In the genomic region with DNA sequence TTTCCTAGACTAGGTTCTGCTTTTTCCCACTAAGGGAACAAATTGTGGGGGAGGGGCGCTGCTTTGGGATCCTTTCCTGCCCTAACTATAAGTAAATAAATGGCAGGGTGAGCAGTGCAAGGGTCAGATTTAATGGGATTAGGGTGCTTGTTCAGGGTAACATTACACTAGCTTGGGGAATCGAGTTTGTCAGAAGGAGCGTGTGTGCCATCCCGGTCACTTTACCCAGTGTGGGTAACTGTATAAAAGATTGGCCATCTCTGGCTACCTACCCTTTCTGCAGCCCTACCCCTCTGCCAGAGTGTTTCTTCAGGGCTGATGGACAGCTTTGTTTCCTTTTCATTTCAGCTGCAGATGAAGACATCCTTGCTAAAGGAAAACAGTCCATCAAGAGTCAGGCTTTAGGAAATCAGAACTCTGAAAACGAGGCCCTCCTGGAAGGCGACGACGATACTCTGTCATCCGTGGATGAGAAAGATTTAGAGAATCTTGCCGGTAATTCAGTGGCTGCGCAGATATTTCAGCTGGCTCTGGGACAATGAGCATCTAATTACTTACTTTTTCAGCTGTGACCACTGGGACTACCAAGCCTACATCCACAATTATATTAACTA, we compare ENCODE assay signal across 14 mouse cellular contexts. TPM values are rescaled to one million over a fixed set of nuclear protein-coding genes. Genes with fewer than 3 reads are reported as not detected.
A peak's percentile ranks its signal among the peaks of the same experiment; 100 is the strongest.
DNase-seq lines count a peak whose midpoint lies in the region; ATAC-seq and TF ChIP-seq lines count a peak whose summit lies in the region.
"Had no signal": no experiment of that assay in that cellular context is flagged by ENCODE, and none has a peak within 500 bp of the region (broad histone marks: within the 10 kb centered on the region; RNA-seq: fewer than 3 reads in every experiment).

No protein-coding gene starts in this region.

- no peak for TF ChIP-seq POLR2A in brain, embryonic 14.5 days (IDR thresholded peaks at IDR 0.05; ENCODE audit: borderline replicate concordance, extremely low read depth, insufficient read depth, insufficient read length, poor library complexity, severe bottlenecking)

- peak; percentile 17 for DNase-seq in ES-CJ7 (ENCODE audit: low read depth, low spot score)
- peak; percentile 39 for DNase-seq in brain, embryonic 14.5 days (ENCODE audit: low read depth)
- no peak for DNase-seq in left cerebral cortex, adult 2 months (ENCODE audit: extremely low spot score in 1 of 2, low spot score in 2 of 2)
- DNase-seq in layer of hippocampus, postnatal 36 days, result no peak
- no peak for DNase-seq in frontal cortex, adult 2 months (ENCODE audit: extremely low spot score in 1 of 2, low spot score in 1 of 2)
- DNase-seq in thymus, postnatal 4 days, result no peak
- DNase-seq: cerebellum, adult 9-10 months; gastrocnemius, postnatal 25 days; right cerebral cortex, postnatal 4 days; thymus, postnatal 36 days had no signal

- H3K4me3 ChIP-seq in hindbrain, embryonic 15.5 days, result peak overlapping the region; percentile 9; the same call in 1 of the 2 replicates
- no peak overlapping the region; the same call in 1 of the 2 replicates for H3K4me3 ChIP-seq in liver, embryonic 15.5 days (replicated peaks)
- H3K4me3 ChIP-seq in left cerebral cortex, adult 2 months, result no peak overlapping the region
- H3K4me3 ChIP-seq: megakaryocyte, embryonic 14.5 days had no signal

- intact Hi-C loops in left cerebral cortex, adult 2 months (cut with DNase I), result loop anchor here (10.0 kb wide), 1 partner anchor 215 kb away; no protein-coding TSS in a partner anchor

- no peaks in the 10 kb centered on the region for H3K9me3 ChIP-seq in hindbrain, embryonic 15.5 days
- H3K9me3 ChIP-seq in liver, embryonic 15.5 days (replicated peaks), result no peaks in the 10 kb centered on the region
- H3K9me3 ChIP-seq: megakaryocyte, embryonic 14.5 days had no signal

- TF ChIP-seq CTCF in brain, embryonic 14.5 days (IDR thresholded peaks at IDR 0.05; ENCODE audit: borderline replicate concordance, extremely low read depth, insufficient read depth, insufficient read length), result no peak
- TF ChIP-seq CTCF in left cerebral cortex, adult 2 months (IDR thresholded peaks at IDR 0.05), result no peak

- no peaks in the 10 kb centered on the region for H3K27me3 ChIP-seq in hindbrain, embryonic 15.5 days
- peaks cover 1% of the 10 kb centered on the region; the same call in 1 of the 2 replicates for H3K27me3 ChIP-seq in liver, embryonic 15.5 days
- H3K27me3 ChIP-seq: megakaryocyte, embryonic 14.5 days; Patski had no signal

- peaks cover 17% of the 10 kb centered on the region for H3K4me1 ChIP-seq in hindbrain, embryonic 15.5 days (replicated peaks)
- H3K4me1 ChIP-seq in liver, embryonic 15.5 days (replicated peaks), result no peaks in the 10 kb centered on the region
- H3K4me1 ChIP-seq: megakaryocyte, embryonic 14.5 days had no signal

- ATAC-seq in hindbrain, embryonic 15.5 days (ENCODE audit: low FRiP score, low read depth), result peak; percentile 57; the same call in 1 of the 2 replicates
- peak; percentile 40; the same call in 1 of the 2 replicates for ATAC-seq in liver, embryonic 15.5 days (ENCODE audit: insufficient read depth)

- peak overlapping the region; percentile 83 for H3K27ac ChIP-seq in hindbrain, embryonic 15.5 days (replicated peaks)
- H3K27ac ChIP-seq in liver, embryonic 15.5 days (replicated peaks), result no peak overlapping the region
- no peak overlapping the region for H3K27ac ChIP-seq in left cerebral cortex, adult 2 months

- peak overlapping the region; percentile 43 for H3K4me2 ChIP-seq in hindbrain, embryonic 15.5 days
- H3K4me2 ChIP-seq in liver, embryonic 15.5 days, result peak overlapping the region; percentile 36

- H3K9ac ChIP-seq in hindbrain, embryonic 15.5 days, result peak overlapping the region; percentile 26; the same call in 1 of the 2 replicates
- no peak overlapping the region for H3K9ac ChIP-seq in liver, embryonic 15.5 days

- H3K36me3 ChIP-seq in hindbrain, embryonic 15.5 days, result no peaks in the 10 kb centered on the region
- H3K36me3 ChIP-seq in liver, embryonic 15.5 days (replicated peaks), result no peaks in the 10 kb centered on the region

- WGBS in hindbrain, embryonic 15.5 days, result 27% methylated on average over 11 of the region's 11 CpGs
- 69% methylated on average over 11 of the region's 11 CpGs for WGBS in liver, embryonic 15.5 days (ENCODE audit: insufficient replicate concordance)

RNA-seq across cellular contexts. Expression of a gene that starts 8.8 kb away (rescaled TPM):
- 46.3 and 126 TPM in 2 replicates for polyA plus RNA-seq in brain, embryonic 14.5 days (2012; rRNA removed)
- polyA plus RNA-seq in hindbrain, embryonic 15.5 days (2015; fragmentation: Nextera tagmentation; extraction: Ambion mirVana), result 185 and 211 TPM in 2 replicates
- polyA plus RNA-seq in liver, embryonic 15.5 days (2015; fragmentation: Nextera tagmentation; extraction: Ambion mirVana), result 0.26 and 0.38 TPM in 2 replicates
- total RNA-seq in left cerebral cortex, adult 2 months (2021), result under 1 TPM; 0.25 to 0.26 TPM
- not detected for total RNA-seq in layer of hippocampus, postnatal 36 days (2021)
- polyA plus RNA-seq in frontal cortex, adult 2 months (2012; rRNA removed), result 0.04 TPM in 2 replicates
- polyA plus RNA-seq: Patski had no signal

Comparison
In these comparisons a context has a peak if more than half of its experiments do, and no peak if none do; other contexts are left out.
1. DNase-seq: peak in ES-CJ7 (single experiment) and brain, embryonic 14.5 days (single experiment); none in left cerebral cortex, adult 2 months (0 of 2), layer of hippocampus, postnatal 36 days (0 of 2), frontal cortex, adult 2 months (0 of 2) and thymus, postnatal 4 days (single experiment).
2. RNA of a gene that starts 8.8 kb away (polyA plus RNA-seq): 185 to 211 TPM in hindbrain, embryonic 15.5 days and 46.3 to 126 TPM in brain, embryonic 14.5 days; 0.26 to 0.38 TPM in liver, embryonic 15.5 days and 0.04 TPM in frontal cortex, adult 2 months; every median in the first group is over 10 times any median in the second.